Mouse (Mus musculus) frontal cortex, postnatal 10 days (tissue): ENCODE results near the gene Slc25a21.

Experiments used
- DNase-seq, 2 experiments: peaks; one replicate each; pipeline ENCODE4 v3.0.0; 2022; ENCODE audit warnings: low spot score in 2 of 2, mixed read lengths in 1 of 2

Slc25a21 gene

GRCm38 (mm10) chr12:57184401-57185147, 12.7 kb downstream of the Slc25a21 start:
- DNase-seq, result no peak

- no peak for DNase-seq
Measured at GRCm38 (mm10) chr12:57179465-57180188, 17.6 kb downstream of the Slc25a21 start.

- DNase-seq, result no peak
Measured at GRCm38 (mm10) chr12:57178818-57179217, 18.5 kb downstream of the Slc25a21 start.

- no peak for DNase-seq
Measured at GRCm38 (mm10) chr12:57163294-57163693, 34.0 kb downstream of the Slc25a21 start.

GRCm38 (mm10) chr12:57162840-57163239, 34.4 kb downstream of the Slc25a21 start:
- no peak for DNase-seq

GRCm38 (mm10) chr12:57159904-57160303, 37.4 kb downstream of the Slc25a21 start:
- no peak for DNase-seq

GRCm38 (mm10) chr12:57158266-57158665, 39.0 kb downstream of the Slc25a21 start:
- no peak for DNase-seq

GRCm38 (mm10) chr12:57138937-57139336, 58.3 kb downstream of the Slc25a21 start:
- no peak for DNase-seq

GRCm38 (mm10) chr12:57137809-57138208, 59.5 kb downstream of the Slc25a21 start:
- DNase-seq, result no peak

GRCm38 (mm10) chr12:57118602-57119001, 78.7 kb downstream of the Slc25a21 start:
- no peak for DNase-seq

- no peak for DNase-seq
Measured at GRCm38 (mm10) chr12:57115516-57115915, 81.8 kb downstream of the Slc25a21 start.

- no peak for DNase-seq
Measured at GRCm38 (mm10) chr12:57109363-57109762, 87.9 kb downstream of the Slc25a21 start.

GRCm38 (mm10) chr12:57102322-57102721, 95.0 kb downstream of the Slc25a21 start:
- no peak for DNase-seq

GRCm38 (mm10) chr12:57100549-57100948, 96.7 kb downstream of the Slc25a21 start:
- DNase-seq, result no peak

GRCm38 (mm10) chr12:57099066-57099465, 98.2 kb downstream of the Slc25a21 start:
- no peak for DNase-seq

- DNase-seq, result no peak
Measured at GRCm38 (mm10) chr12:57098371-57098770, 98.9 kb downstream of the Slc25a21 start.

GRCm38 (mm10) chr12:57093107-57093506, 104.2 kb downstream of the Slc25a21 start:
- no peak for DNase-seq

GRCm38 (mm10) chr12:57084519-57084918, 112.8 kb downstream of the Slc25a21 start:
- no peak for DNase-seq

- no peak for DNase-seq
Measured at GRCm38 (mm10) chr12:57083533-57083932, 113.7 kb downstream of the Slc25a21 start.

- no peak for DNase-seq
Measured at GRCm38 (mm10) chr12:57076606-57077005, 120.7 kb downstream of the Slc25a21 start.

- no peak for DNase-seq
Measured at GRCm38 (mm10) chr12:57072616-57073015, 124.7 kb downstream of the Slc25a21 start.

- no peak for DNase-seq
Measured at GRCm38 (mm10) chr12:57068607-57069006, 128.7 kb downstream of the Slc25a21 start.

- no peak for DNase-seq
Measured at GRCm38 (mm10) chr12:57019737-57020136, 177.5 kb downstream of the Slc25a21 start.
